Mouse (Mus musculus) liver, embryonic 11.5 days (tissue): ENCODE results near the gene Atp8b3. TPM values are rescaled to one million over a fixed set of nuclear protein-coding genes. Genes with fewer than 3 reads are reported as not detected.
A peak's percentile ranks its signal among the peaks of the same experiment; 100 is the strongest.

Source experiments
- ATAC-seq: fragments of 200-750 bp; cut with Nextera tagmentation; replicated peaks from 2 replicates; pipeline ENCODE4 v1.8.0; 2017; ENCODE audit warnings: moderate number of reproducible peaks, mild to moderate bottlenecking, moderate TSS enrichment, moderate library complexity; ENCODE audit not compliant: low FRiP score
- DNase-seq: peaks from one replicate; pipeline ENCODE4 v3.0.0-alpha.2; 2017; ENCODE audit warnings: low spot score
- H3K27ac ChIP-seq: fragments of 300-500 bp; sonication (generic); 2 replicates; pipeline ENCODE4 v1.5.1; 2014; ENCODE audit warnings: mild to moderate bottlenecking, low read depth, low read length, control low read depth
- H3K27me3 ChIP-seq: fragments of 300-500 bp; sonication (generic); replicated peaks from 2 replicates; pipeline ENCODE4 v1.6.1; 2014; ENCODE audit warnings: low read length, mixed read lengths; ENCODE audit not compliant: control insufficient read depth, insufficient read depth
- H3K36me3 ChIP-seq: fragments of 300-500 bp; sonication (generic); 2 replicates; pipeline ENCODE4 v1.6.1; 2014; ENCODE audit warnings: mild to moderate bottlenecking, low read length, moderate library complexity, mixed read lengths; ENCODE audit not compliant: control insufficient read depth, insufficient read depth
- H3K4me1 ChIP-seq: fragments of 300-500 bp; sonication (generic); replicated peaks from 2 replicates; pipeline ENCODE4 v1.6.1; 2014; ENCODE audit warnings: low read length, mixed read lengths; ENCODE audit not compliant: control insufficient read depth, insufficient read depth
- H3K4me2 ChIP-seq: fragments of 300-500 bp; sonication (generic); 2 replicates; pipeline ENCODE4 v1.6.1; 2014; ENCODE audit warnings: mild to moderate bottlenecking, control low read depth, moderate library complexity
- H3K4me3 ChIP-seq: fragments of 300-500 bp; sonication (generic); 2 replicates; pipeline ENCODE4 v1.5.1; 2014; ENCODE audit warnings: low read depth, low read length, control low read depth
- H3K9ac ChIP-seq: fragments of 300-500 bp; sonication (generic); 2 replicates; pipeline ENCODE4 v1.6.1; 2014; ENCODE audit warnings: low read depth, low read length, control low read depth
- H3K9me3 ChIP-seq: fragments of 300-500 bp; sonication (generic); 2 replicates; pipeline ENCODE4 v1.6.1; 2016; ENCODE audit warnings: low read length, inconsistent platforms, mixed read lengths; ENCODE audit not compliant: control insufficient read depth
- WGBS: fragments of 180-500 bp; shearing (Covaris S2); extraction: QIAGEN DNeasy Blood & Tissue Kit; methylation state at CpG from one replicate; pipeline ENCODE4 v1.1.7; 2014; 5-methylcytosine and 5-hydroxymethylcytosine counted together
- polyA plus RNA-seq: library from polyadenylated mRNA; unstranded; fragments of >200 nt; fragmentation: Nextera tagmentation; extraction: Ambion mirVana; gene quantifications from 2 replicates; pipeline ENCODE4 v1.2.1, GENCODE M21; 2014

The Atp8b3 gene
- polyA plus RNA-seq, 1 experiment from 2014 or later: 0.12 TPM

DNA sequence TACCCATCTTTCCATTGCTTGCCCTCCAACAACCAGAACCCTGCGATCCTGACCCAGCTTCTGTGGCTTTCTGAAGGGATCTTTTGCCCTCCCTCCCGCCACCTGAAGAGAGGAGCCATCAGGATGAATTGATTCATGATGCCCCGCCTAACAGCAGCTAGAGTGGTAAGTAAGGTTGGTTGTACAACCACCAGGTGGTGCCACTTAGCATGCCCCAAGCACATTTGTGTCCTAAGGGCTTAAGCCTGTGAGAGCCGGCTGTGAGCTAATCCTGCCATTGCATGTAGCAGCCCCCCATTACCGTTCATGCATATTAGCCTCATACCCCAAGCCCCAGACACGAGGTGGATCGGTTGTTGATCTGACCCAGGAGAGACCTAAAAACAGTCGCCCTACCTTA lies 40.0 kb upstream of the Atp8b3 start:
- Histone ChIP-seq H3K4me2 (peak overlapping the region; percentile 97), H3K27ac (peak overlapping the region; percentile 95), H3K36me3 (peaks cover 7% of the 10 kb centered on the region; the same call in 1 of the 2 replicates), H3K27me3 (no peaks in the 10 kb centered on the region), H3K4me3 (peak overlapping the region; percentile 97), H3K9me3 (no peaks in the 10 kb centered on the region), H3K4me1 (peaks cover 33% of the 10 kb centered on the region), H3K9ac (peak overlapping the region; percentile 89)
- DNase-seq: no peak
- ATAC-seq: peak; percentile 48
- WGBS: 8% methylated on average over 8 of the region's 8 CpGs

DNA sequence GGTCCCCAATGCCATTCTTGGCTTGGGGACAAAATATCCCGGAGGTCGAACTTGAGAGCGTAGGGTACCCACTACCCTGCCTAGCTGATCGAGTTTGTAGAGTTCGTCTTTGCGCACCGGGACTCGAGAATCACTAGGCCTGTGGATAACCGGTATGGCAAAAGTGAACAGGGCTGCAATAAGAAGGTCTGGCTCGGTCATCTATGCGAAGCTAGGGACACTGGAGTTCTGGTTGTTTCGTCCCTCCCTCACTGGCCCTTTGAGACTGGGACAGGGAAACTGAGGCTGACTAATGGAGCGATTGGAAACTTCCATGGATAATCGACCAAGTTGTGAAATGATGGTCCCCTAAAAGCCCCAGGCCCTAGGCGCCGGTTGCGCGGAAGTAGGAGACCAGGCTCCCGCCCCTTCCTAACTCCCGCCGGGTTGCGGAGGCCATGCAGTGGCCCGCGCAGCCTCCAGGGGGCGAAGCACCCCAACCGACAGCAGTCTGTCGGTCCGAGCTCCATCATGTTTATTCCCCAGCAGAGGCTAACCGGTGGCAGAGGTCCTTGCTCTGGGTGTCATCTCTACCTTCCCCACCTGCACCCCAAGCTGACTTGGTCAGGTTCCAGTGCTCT lies 39.3 kb upstream of the Atp8b3 start:
- under 1% methylated on average over 29 of the region's 29 CpGs for WGBS
- ATAC-seq: peak; percentile 65

DNA sequence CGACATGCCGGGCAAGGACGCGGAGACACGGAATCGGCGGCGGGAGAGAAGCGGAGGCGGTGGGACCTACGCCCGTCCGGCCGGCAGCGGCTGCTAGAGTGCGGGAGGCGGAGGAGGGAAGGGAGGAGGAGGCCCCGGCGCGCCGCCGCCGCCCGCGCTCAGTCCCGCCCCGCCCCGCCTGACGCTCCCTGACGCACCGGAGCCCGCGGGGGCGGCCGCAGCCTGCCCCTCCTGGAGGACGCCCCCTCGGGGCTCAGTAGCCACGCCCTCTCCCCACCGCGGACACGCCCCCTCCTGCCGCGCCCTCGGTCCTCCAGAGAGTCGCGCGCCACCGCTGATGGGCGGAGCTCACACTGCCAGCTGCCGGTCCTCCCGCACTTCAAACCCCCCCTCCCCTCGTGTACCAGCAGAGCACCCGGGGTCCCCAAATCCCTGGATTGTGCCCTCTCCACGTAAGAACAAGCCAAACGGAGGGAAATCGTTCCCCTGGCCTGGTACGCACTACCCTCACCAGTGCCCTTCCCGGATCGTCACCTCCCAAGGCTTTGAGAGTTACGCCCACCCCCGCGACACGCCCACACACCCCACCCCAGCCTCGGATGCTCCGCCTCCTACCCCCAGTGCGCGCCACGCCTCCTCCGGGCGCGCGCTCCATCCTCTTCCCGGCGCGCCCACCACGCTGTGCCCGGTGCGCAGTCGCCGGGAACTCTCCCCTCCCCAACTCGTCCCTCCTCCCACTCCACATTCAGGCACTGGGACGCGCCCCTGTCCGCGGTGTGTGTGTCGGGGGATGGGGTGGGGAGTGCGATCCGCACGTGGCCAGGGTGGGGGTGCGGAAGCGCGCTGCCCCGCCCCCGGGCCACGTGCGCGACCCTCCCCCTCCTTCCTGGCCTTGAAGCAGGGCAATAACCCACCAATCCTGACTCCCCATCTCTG lies 38.5 kb upstream of the Atp8b3 start, which contains the start of gene Klf16:
TSS of gene Klf16 (minus strand) at position 127 of the 936 bp plus-strand sequence.
- peaks cover 46% of the 10 kb centered on the region for H3K4me1 ChIP-seq

More for the DNA sequence above, 39.3 kb upstream of the Atp8b3 start:
- DNase-seq: peak; percentile 87
- H3K4me1 ChIP-seq: peaks cover 40% of the 10 kb centered on the region
- peak overlapping the region; percentile 97 for H3K4me2 ChIP-seq
- H3K27ac ChIP-seq: peak overlapping the region; percentile 95
- H3K9ac ChIP-seq: peak overlapping the region; percentile 89
- no peaks in the 10 kb centered on the region for H3K27me3 ChIP-seq
- H3K36me3 ChIP-seq: peaks cover under 1% of the 10 kb centered on the region; the same call in 1 of the 2 replicates
- peak overlapping the region; percentile 97 for H3K4me3 ChIP-seq
- no peaks in the 10 kb centered on the region for H3K9me3 ChIP-seq

DNA sequence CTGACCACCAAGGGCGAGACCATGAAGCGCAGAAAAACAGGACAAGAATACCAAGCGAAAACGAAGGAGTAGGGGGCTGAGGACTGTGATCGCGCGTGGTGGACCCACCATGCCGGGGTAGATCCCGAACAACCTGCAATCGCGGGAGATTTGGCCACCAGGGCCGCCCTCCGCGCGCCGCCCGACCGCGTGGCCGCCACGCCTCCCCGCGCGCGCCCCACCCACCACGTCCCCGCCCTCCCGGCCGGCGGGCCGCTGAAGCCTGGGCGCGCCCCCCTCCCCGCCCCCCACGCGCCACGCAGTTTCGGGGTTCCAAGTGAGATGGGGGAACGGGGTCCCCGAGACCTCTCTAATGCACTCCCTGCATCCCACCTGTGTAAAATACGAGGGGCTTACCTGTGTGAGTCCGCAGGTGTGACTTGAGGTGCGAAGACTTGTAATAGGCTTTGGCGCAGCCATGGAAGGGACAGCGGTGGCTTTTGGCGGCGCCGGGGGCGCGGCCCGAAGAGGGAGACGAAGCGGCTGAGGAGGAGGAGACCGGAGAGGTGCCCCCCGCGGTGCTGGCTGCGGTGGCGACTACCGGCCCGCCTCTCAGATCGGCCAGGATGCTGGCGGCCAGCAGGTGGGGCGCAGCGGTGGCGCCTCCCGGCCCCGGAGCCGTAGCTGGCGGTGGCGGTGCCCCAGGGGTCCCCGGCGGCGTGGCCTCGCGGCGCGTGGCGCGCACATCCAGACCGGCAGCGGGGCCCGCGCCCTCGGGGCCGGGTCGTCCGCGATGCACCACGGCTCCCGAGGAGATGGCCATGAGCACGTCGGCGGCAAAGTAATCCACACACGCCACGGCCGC lies 37.6 kb upstream of the Atp8b3 start:
- peak; percentile 80 for DNase-seq
- H3K4me1 ChIP-seq: peaks cover 54% of the 10 kb centered on the region
- H3K27ac ChIP-seq: peak overlapping the region; percentile 95
- no peaks in the 10 kb centered on the region for H3K27me3 ChIP-seq
- peak overlapping the region; percentile 97 for H3K4me2 ChIP-seq
- H3K9me3 ChIP-seq: no peaks in the 10 kb centered on the region
- WGBS: under 1% methylated on average over 91 of the region's 96 CpGs
- no peaks in the 10 kb centered on the region for H3K36me3 ChIP-seq
- H3K9ac ChIP-seq: peak overlapping the region; percentile 89
- peak overlapping the region; percentile 97 for H3K4me3 ChIP-seq
- no peak for ATAC-seq

More for the DNA sequence above, 38.5 kb upstream of the Atp8b3 start, which contains the start of gene Klf16:
- H3K36me3 ChIP-seq: no peaks in the 10 kb centered on the region
- DNase-seq: peak; percentile 100
- ATAC-seq: peak; percentile 81
- H3K4me3 ChIP-seq: peak within 1 kb of the TSS; percentile 97
- WGBS: under 1% methylated on average over 80 of the region's 97 CpGs
- peak within 1 kb of the TSS; percentile 89 for H3K9ac ChIP-seq
- H3K9me3 ChIP-seq: no peaks in the 10 kb centered on the region
- H3K27ac ChIP-seq: peak within 1 kb of the TSS; percentile 95
- H3K4me2 ChIP-seq: peak within 1 kb of the TSS; percentile 97
- no peaks in the 10 kb centered on the region for H3K27me3 ChIP-seq

DNA sequence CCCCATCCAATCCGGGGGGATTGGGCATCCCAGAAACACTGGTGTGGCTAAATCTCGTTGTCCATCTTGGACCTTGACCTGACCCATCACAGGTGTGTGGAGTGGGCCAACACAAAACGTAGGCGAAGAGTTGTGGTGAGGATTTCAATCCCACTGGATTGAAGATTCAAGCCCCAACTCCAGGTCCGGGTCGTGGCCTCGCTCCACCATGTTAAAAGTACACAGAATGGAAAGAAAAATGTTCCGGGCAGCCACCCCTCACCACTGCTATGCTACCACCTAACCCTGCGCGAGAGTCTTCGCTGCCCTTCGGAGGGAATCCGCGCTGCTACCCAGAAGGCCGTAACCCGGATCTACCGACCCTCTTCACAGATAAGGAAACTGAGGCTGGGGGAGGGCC lies 37.0 kb upstream of the Atp8b3 start:
- peak overlapping the region; percentile 97 for H3K4me3 ChIP-seq
- H3K4me1 ChIP-seq: peaks cover 61% of the 10 kb centered on the region
- WGBS: 7% methylated on average over 17 of the region's 17 CpGs
- peak overlapping the region; percentile 97 for H3K4me2 ChIP-seq
- H3K9ac ChIP-seq: peak overlapping the region; percentile 89
- DNase-seq (no peak), ATAC-seq (no peak)
- H3K36me3 ChIP-seq: no peaks in the 10 kb centered on the region
- no peaks in the 10 kb centered on the region for H3K9me3 ChIP-seq
- no peaks in the 10 kb centered on the region for H3K27me3 ChIP-seq
- H3K27ac ChIP-seq: peak overlapping the region; percentile 95

DNA sequence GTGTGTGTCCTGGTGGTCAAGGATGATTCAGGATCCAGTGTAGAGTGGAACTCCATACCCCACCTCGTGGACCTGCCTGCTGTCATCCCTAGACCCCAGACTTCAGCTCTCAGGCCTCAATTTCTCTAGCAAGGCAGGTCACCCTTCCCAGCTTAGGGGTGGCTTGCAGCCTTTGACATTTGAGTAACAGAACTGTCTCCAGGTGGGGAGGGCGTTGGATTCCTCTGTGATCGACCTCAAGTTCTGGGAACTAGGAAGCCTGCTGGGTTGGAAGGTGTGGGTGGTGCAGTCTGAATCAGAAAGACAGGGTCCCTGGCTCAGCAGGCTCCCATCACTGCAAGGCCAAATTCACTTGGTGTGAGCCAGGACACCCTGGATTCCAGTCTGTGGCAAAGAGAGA lies 36.0 kb upstream of the Atp8b3 start:
- ATAC-seq (no peak), DNase-seq (no peak)
- Histone ChIP-seq H3K4me2 (peak overlapping the region; percentile 97), H3K27me3 (no peaks in the 10 kb centered on the region), H3K27ac (peak overlapping the region; percentile 95), H3K36me3 (no peaks in the 10 kb centered on the region), H3K9me3 (no peaks in the 10 kb centered on the region), H3K9ac (peak overlapping the region; percentile 89), H3K4me3 (peak overlapping the region; percentile 97), H3K4me1 (peaks cover 71% of the 10 kb centered on the region)
- 64% methylated on average over 3 of the region's 3 CpGs for WGBS

DNA sequence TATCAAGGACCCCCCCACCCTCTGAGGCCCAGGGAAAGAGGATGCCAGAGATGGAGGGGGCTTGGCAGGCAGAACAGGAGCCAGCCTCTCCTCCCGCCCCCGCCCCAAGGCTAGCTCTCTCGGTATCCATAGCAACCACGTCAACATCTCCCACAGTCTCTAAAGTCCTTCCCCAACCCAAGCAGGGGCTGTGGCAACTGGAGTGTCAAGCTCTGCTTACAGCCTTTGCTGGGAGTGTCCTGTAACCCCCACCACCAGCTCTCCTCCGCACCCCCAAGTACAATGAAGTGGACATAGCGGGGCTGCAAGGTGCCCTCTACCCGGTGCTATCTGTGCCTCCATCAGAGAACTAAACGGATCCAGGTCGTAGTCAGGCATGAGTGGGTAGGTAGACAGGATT lies 35.0 kb upstream of the Atp8b3 start:
- Histone ChIP-seq H3K36me3 (no peaks in the 10 kb centered on the region), H3K4me2 (peak overlapping the region; percentile 97), H3K9me3 (no peaks in the 10 kb centered on the region), H3K4me3 (no peak overlapping the region), H3K4me1 (peaks cover 71% of the 10 kb centered on the region), H3K9ac (peak overlapping the region; percentile 89), H3K27me3 (no peaks in the 10 kb centered on the region), H3K27ac (peak overlapping the region; percentile 95)
- DNase-seq: no peak
- ATAC-seq: no peak
- WGBS: 61% methylated on average over 9 of the region's 9 CpGs

DNA sequence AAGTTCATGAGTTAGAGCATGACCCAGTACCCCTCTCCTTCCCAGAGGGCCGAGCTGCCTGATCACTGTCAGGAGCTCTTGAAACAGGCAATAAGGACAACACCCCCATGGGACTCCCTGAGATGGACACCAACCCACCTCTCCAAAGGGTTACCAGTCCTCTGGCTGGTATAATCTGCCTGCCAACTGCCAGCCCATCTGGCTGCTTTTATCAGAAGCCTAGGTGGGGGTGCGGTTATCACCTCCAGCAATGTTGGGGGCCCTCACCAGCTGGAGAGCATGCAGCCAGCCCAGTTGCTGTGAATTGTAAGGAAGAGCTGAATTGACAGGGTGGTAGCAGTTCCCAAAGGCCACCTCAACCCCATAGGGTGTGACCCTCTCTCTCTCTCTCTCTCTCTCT lies 33.6 kb upstream of the Atp8b3 start:
- Histone ChIP-seq H3K27me3 (no peaks in the 10 kb centered on the region), H3K4me1 (peaks cover 72% of the 10 kb centered on the region), H3K9ac (peak overlapping the region; percentile 69), H3K36me3 (peaks cover 6% of the 10 kb centered on the region), H3K4me2 (peak overlapping the region; percentile 97), H3K27ac (peak overlapping the region; percentile 95), H3K4me3 (peak overlapping the region; percentile 50), H3K9me3 (no peaks in the 10 kb centered on the region)
- WGBS: 45% methylated on average over 2 of the region's 2 CpGs
- ATAC-seq: peak; percentile 52
- peak; percentile 51 for DNase-seq
